Mouse (Mus musculus) ES-Bruce4 (cell line): Measurements from ENCODE around the gene Rhou. TPM values are rescaled to one million over a fixed set of nuclear protein-coding genes. Genes with fewer than 3 reads are reported as not detected.

Experiments
- H3K27ac ChIP-seq: 2 replicates; pipeline ENCODE4 v1.5.1; 2012; ENCODE audit warnings: low read length, inconsistent platforms; ENCODE audit not compliant: insufficient read depth
- H3K27me3 ChIP-seq: 2 replicates; pipeline ENCODE4 v1.6.1; 2012; ENCODE audit warnings: mild to moderate bottlenecking, low read length, inconsistent platforms; ENCODE audit not compliant: control insufficient read depth, poor library complexity, insufficient read depth, severe bottlenecking
- H3K36me3 ChIP-seq: 2 replicates; pipeline ENCODE4 v1.6.1; 2012; ENCODE audit warnings: inconsistent platforms, mild to moderate bottlenecking, low read length, moderate library complexity; ENCODE audit not compliant: control insufficient read depth, poor library complexity, insufficient read depth, severe bottlenecking
- H3K4me1 ChIP-seq: one replicate; pipeline ENCODE4 v1.8.1; 2011; ENCODE audit warnings: low read length; ENCODE audit not compliant: control insufficient read depth, insufficient read depth
- H3K4me3 ChIP-seq: 2 replicates; pipeline ENCODE4 v1.5.1; 2011; ENCODE audit warnings: low read depth, mild to moderate bottlenecking, low read length
- H3K9ac ChIP-seq: 2 replicates; pipeline ENCODE4 v1.6.1; 2012; ENCODE audit warnings: low read depth, mild to moderate bottlenecking, inconsistent platforms; ENCODE audit not compliant: poor library complexity, severe bottlenecking
- H3K9me3 ChIP-seq: replicated peaks from 2 replicates; pipeline ENCODE4 v1.6.1; 2012; ENCODE audit warnings: mild to moderate bottlenecking, low read length, inconsistent platforms; ENCODE audit not compliant: control insufficient read depth, poor library complexity, insufficient read depth, severe bottlenecking
- CTCF ChIP-seq: IDR thresholded peaks from one replicate; pipeline ENCODE4 v1.8.1; 2011; ENCODE audit warnings: low read depth, low read length
- EP300 ChIP-seq: IDR thresholded peaks from 2 replicates; pipeline ENCODE4 v1.6.1; 2011; ENCODE audit warnings: low read depth, low read length; ENCODE audit not compliant: insufficient read depth
- POLR2A ChIP-seq: IDR thresholded peaks from one replicate; pipeline ENCODE4 v1.8.1; 2011; ENCODE audit warnings: low read length; ENCODE audit not compliant: insufficient read depth
- polyA plus RNA-seq: library from polyadenylated mRNA; stranded (reverse); fragments of >200 nt; gene quantifications from 2 replicates; pipeline ENCODE4 v1.2.4, GENCODE M21; 2011; ENCODE audit warnings: low read depth; ENCODE audit not compliant: missing spikeins, insufficient read depth, insufficient read length

Gene Rhou
- polyA plus RNA-seq, 1 experiment: 60.7 TPM

DNA sequence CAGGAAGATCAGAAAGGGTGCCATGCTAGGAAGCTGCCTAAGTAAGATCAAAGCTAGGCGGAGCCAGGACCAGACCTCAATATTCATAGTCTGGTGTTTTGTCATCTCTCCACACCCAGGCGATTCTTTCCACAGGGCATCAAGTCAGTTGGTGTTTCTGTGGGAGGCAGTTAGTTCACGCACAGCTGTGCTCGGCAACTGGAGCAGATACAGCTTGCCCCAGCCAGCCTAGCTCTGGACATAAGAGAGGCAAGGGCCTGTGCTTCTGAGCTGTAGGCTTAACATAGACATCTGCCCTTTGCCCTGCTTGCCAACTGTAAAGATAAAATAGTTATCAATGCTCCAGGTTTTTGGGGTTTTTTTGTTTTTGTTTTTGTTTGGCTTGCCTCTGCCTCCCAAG, 21.5 kb upstream of the Rhou start:
- no peak overlapping the region for H3K27ac ChIP-seq
- TF ChIP-seq POLR2A: no peak
- TF ChIP-seq EP300: no peak
- no peak for TF ChIP-seq CTCF
- H3K9me3 ChIP-seq: no peaks in the 10 kb centered on the region
- no peaks in the 10 kb centered on the region for H3K4me1 ChIP-seq
- no peaks in the 10 kb centered on the region for H3K36me3 ChIP-seq
- H3K9ac ChIP-seq: no peak overlapping the region
- no peak overlapping the region for H3K4me3 ChIP-seq
- no peaks in the 10 kb centered on the region for H3K27me3 ChIP-seq

DNA sequence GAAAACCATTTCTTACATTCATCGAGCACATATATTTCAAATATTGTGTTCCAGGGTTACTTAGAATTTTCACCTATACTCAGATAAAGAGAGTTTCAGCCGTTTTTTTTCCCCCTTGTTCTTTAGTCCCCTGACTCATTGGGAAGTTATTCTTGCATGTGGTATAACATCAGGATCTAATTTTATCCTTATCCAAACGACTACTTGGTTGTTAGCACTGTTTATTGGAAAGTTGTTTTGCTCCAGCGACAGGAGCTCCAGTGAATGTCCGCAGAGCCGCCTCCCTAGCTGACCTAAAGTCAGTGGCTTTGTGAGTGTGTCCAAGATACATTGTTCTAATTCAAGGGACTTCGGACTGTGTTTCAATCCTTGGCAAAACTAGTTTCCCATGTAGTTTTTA, 19.9 kb upstream of the Rhou start:
- H3K4me3 ChIP-seq: no peak overlapping the region

DNA sequence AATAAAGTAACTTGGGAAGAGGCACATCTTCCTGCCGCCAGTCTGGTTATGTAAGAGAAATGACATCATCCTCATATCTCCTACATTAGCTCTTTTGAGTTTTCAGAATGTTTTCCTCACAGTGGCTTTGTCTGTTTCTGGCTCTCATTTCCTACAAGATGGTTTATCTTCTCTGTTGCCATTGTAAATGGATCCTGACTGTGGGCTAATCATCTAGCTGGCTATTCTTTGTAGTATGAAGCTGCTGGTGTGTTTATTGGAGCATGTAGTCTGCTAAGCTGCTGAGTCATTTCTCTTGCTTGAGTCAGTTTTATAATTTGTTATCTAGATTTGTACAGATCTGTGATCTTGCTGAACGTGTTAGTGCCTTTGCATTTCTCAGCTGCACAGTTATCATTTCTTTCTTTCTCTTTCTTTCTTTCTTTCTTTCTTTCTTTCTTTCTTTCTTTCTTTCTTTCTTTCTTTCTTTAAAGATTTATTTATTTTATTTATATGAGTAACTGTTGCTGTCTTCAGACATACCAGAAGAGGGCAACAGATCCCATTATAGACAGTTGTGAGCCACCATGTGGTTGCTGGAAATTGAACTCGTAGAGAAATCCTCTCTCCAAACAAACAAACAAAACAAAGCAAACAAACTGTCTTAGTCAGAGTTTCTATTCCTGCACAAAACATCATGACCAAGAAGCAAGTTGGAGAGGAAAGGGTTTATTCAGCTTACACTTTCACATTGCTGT, 19.2 kb upstream of the Rhou start:
- TF ChIP-seq CTCF (no peak), EP300 (no peak), POLR2A (no peak)
- H3K4me1 ChIP-seq: no peaks in the 10 kb centered on the region
- no peaks in the 10 kb centered on the region for H3K27me3 ChIP-seq
- H3K4me3 ChIP-seq: no peak overlapping the region
- H3K27ac ChIP-seq: no peak overlapping the region
- H3K36me3 ChIP-seq: no peaks in the 10 kb centered on the region
- no peak overlapping the region for H3K9ac ChIP-seq
- H3K9me3 ChIP-seq: peaks cover 5% of the 10 kb centered on the region

More for the DNA sequence above, 19.9 kb upstream of the Rhou start:
- Histone ChIP-seq H3K36me3 (no peaks in the 10 kb centered on the region), H3K4me1 (no peaks in the 10 kb centered on the region), H3K27ac (no peak overlapping the region), H3K9ac (no peak overlapping the region), H3K9me3 (peaks cover 1% of the 10 kb centered on the region; the same call in 1 of the 2 replicates), H3K27me3 (no peaks in the 10 kb centered on the region)
- TF ChIP-seq EP300 (no peak), POLR2A (no peak), CTCF (no peak)

DNA sequence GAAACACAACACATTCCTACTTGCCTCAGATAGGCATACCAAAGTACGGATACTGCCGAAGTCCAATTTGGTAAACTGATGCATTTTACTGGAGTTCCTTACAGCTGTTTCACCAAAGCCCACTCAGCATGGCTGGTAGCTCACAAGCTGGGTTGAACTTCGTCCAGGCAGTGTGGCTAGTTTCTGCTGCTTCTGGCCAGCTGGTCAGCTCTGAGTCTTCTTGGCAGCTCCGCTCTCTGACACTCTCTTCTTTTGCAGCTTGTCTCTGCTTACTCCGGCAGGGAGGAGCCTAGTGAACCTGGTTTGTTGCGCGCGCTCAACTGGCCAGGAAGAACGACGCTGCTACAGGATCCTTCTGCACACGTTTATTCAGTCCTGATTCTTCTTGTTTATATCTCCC, 18.1 kb upstream of the Rhou start:
- Histone ChIP-seq H3K9me3 (peaks cover 5% of the 10 kb centered on the region), H3K4me3 (peak overlapping the region; percentile 37), H3K9ac (no peak overlapping the region), H3K27ac (no peak overlapping the region), H3K4me1 (no peaks in the 10 kb centered on the region), H3K27me3 (no peaks in the 10 kb centered on the region), H3K36me3 (no peaks in the 10 kb centered on the region)
- TF ChIP-seq EP300: no peak
- no peak for TF ChIP-seq POLR2A
- TF ChIP-seq CTCF: no peak

DNA sequence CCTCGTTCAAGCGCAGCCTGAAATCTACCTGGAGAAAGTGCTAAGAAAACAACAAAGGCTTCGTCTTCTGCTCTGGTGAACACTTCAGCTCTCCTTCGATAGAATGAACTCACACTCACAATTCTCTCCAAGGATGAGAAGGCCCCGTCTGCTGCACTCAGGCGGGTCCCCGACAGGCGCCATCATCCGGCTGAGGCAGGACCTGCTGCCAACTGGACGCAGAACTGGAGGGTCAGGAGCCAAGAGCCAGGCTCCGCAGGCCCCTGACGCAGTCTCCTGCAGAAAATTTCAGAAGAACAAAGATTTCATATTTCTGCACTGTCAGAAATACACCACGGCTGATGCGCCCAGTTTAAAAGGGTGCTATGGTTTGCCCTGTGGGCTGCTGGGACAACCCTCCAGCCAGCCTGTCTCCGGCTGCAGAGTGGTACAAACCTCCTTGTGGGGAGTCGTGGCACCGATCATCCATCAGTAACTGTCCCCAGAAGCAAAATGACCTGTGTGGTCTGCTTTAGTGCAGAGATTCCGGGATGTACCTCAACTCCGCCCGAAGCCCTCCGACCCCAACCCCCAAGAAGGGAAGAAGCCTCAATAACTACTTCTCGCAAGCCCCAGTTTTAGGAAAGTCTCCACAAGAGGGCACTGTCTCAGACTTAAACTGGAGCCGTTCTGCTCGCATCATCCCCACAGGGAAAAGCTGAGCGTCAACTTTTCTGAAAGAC, 10.2 kb upstream of the Rhou start:
- TF ChIP-seq POLR2A: no peak
- no peak for TF ChIP-seq EP300
- peak; percentile 59 for TF ChIP-seq CTCF
- Histone ChIP-seq H3K9me3 (peaks cover 5% of the 10 kb centered on the region), H3K27ac (no peak overlapping the region), H3K27me3 (no peaks in the 10 kb centered on the region), H3K4me1 (no peaks in the 10 kb centered on the region), H3K9ac (peak overlapping the region; percentile 39; the same call in 1 of the 2 replicates), H3K4me3 (peak overlapping the region; percentile 68), H3K36me3 (no peaks in the 10 kb centered on the region)

DNA sequence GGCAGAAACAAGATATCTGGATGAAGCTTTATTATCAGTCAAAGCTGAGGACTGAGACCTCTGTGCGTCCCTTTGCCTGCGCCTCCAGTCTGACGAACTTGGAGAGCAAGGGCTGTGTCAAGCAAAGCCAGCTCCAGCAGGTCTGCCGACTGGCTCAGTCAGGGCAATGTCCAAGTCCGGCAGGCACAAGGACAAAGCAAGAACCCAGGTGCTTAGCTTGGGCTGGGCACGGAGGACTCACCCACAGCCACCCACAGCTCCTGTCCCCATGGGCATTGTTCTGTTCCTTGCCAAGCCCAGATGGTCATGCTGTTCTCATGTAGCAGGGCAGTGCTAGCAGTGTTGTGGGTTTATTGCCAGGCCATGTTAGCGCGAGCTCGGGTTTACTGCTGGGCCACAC, 8.5 kb upstream of the Rhou start:
- Histone ChIP-seq H3K9me3 (no peaks in the 10 kb centered on the region), H3K27me3 (no peaks in the 10 kb centered on the region), H3K27ac (no peak overlapping the region), H3K36me3 (no peaks in the 10 kb centered on the region), H3K9ac (no peak overlapping the region), H3K4me3 (no peak overlapping the region), H3K4me1 (no peaks in the 10 kb centered on the region)
- TF ChIP-seq EP300: no peak
- TF ChIP-seq POLR2A: no peak
- TF ChIP-seq CTCF: no peak
